Mouse (Mus musculus) frontal cortex, postnatal 10 days (tissue): ENCODE measurements at regions not wholly inside any gene's neighbourhood (a gene's known extent, or its start where the extent isn't known, plus 50 kb on each side); places are given as distances from the start of the nearest gene placed in this dataset.

Experiments used
- DNase-seq, 2 experiments: peaks; one replicate each; pipeline ENCODE4 v3.0.0; 2022; ENCODE audit warnings: low spot score in 2 of 2, mixed read lengths in 1 of 2

DNA sequence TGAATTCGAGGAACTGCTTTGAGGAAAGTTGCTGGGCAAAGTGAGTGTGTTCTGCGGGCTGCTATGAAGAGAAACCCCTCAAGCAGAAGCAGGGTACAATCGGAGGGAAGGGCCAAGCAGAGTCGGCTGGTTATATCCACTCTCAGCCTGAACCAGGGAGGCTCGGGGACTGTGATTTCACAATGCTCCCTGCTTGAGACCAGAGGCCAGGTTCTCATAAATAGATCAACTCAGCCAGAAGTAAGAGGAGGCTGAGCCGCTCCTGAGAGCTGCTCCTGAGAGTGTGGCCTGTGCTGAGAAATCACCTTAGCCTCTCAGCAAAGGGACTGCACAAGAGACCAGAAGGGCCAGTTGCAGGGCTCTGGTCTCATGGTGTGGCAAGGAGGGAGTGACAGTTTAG lies 149.6 kb downstream of the Tfap2c start:
- DNase-seq = no peak

DNA sequence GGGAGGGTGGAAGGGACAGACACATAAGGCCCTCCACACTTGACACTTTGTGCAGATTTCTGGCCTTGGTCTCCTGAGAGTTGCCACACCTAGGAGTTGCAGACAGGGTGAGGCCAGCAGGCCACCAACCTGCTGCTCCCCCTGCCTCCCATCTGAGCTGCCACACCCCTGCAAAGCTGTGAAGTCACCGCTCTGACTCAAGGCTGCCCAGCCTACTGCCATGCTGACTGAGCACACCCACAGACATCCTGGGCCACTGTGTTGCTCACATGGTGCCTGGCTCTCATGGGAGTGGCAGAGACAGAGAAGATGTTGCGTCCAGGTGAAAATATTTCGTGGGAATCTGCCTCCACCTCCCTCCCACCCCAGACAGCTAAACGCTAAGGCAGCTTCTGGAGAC lies 150.3 kb downstream of the Tfap2c start:
- no peak for DNase-seq

DNA sequence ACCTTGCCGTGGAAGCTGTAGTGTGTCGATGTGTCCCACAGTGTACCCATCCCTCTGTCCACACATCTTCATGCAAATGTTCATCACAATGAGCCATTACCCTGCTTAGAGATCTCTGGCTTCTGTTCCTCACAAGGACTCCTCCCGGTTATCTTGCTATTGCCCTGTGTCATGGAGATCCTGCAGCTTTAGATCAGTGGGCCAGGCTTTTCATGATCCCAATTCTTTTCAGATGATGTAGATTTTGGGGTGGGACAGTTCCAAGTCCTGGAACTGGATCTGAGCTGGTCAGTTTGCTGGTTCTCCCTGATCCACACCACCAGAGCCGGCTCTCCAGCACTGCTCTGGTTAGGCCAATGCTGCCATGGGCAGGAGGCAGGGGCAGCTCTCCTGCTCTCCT lies 161.2 kb downstream of the Tfap2c start:
- no peak for DNase-seq

DNA sequence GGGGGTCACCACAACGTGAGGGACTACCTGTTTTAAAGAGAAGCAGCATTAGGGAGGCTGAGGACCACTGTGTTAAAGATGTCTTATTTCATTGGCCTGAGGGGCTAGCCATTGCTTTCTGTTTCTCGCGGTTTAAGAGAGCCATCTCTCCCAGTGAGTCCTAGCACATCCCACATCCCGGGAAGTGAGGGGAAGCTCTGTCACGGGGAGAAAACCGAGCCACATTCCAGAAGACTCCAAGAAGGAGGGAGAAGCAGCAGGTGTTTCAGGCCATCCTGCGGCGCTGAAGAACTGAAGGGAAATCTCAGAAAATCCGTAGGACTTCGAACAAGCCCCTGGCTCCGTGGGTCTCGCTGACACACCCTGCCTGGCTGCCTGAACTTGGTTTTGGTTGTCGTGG lies 177.3 kb downstream of the Tfap2c start:
- DNase-seq = no peak

DNA sequence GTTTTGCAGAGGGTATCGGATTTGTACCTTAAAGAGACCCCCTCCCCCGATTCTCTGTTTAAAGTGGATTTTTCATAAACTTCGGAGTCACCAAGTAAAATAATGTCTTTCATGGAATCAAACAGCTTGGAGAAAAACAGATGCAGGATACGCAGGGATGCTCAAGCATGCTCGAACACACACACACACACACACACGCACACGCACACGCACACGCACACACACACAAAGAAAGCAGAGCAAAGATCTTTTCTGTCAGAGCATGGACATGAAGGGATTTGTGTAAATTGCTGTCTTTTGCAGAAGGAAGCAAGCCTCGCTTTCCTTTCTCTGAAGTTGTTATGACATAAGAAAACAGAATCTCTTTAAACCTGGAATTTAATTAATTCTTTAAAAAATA lies 178.2 kb downstream of the Tfap2c start:
- DNase-seq = no peak

DNA sequence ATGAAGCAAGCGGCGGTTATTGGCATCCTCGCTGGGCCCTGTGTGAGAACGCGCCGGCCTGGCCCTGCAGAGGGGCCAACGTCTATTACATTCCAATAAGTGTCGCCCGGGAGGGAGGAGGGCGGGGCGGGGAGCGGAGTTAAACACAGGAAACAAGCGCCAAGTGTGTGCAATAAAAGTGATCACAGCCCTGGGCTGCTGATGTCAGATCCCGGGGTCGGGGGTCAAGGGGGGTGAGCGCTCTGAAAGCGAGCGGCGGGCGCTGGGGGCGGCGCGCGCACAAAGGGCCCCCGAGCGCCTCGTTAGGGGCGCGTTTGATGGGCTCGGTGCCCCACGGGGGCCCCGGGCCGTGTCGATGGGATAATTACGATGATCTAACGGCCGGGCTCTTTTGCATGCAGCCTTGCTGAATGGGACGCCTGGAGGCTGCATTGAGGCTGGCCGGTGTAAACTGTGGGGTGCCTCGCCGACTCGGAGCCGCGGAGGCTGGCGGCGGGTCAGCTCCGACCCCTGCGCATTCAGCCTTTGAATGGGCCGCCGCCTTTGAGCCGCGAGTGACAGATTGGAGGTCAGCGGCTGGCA lies 178.9 kb downstream of the Tfap2c start:
- peak; percentile 9 to 14 for DNase-seq

DNA sequence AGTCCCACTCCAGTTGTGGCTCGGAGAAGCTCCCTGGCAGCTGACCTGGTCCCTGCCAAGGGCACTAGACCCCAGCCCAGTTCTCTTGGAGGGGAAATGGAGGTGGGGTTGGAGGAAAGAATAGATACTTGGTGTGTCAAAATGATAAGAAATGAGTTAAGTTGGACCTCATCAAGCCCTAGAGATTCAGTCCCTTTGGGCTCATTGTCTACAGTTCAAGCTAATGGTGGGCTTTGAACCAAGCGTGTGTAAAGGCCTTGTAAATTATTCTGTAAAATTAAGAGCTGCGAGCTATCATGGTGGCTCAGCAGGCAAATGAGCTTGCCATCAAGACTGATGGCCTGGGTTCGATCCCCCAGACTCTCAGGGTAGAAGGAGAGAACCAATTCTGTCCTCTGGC lies 179.8 kb downstream of the Tfap2c start:
- no peak for DNase-seq

DNA sequence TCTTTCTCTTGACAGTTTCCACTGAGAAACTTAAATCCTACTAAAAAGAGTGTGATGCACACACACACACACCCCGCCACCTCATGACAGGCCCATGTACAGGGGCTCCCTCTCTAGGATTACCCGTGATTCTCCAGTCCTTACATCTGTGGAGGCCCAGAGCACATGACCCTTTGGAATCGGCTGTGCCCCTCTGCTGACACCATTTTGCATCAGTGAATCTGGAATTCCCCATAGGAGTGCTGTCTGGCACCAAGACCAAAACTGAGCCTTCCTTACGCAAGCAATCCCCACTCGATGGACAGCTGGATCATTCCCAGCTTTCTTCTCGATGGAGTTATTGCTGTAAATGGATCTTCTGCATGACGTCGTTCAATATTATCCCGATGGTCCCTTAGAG lies 180.3 kb downstream of the Tfap2c start:
- DNase-seq = no peak

DNA sequence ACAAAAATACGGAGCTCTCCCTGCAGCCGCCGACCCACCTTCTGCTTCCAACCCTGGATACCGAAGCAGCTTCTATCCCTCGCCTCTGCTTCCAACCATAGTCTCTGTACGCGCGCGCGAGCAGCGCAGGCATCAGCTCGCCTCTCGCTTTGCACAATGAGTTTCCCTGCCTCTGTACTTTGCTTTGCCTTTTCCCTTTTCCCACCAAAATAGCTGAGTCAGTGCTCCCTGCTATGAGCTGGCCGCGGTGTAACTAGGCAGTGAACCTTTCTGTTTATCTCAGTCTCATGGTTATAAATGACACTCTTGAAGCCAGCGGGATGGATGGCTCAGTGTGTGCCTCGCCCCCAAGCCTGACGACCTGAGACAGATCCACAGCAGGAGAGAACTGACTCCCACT lies 182.0 kb downstream of the Tfap2c start:
- DNase-seq = no peak

DNA sequence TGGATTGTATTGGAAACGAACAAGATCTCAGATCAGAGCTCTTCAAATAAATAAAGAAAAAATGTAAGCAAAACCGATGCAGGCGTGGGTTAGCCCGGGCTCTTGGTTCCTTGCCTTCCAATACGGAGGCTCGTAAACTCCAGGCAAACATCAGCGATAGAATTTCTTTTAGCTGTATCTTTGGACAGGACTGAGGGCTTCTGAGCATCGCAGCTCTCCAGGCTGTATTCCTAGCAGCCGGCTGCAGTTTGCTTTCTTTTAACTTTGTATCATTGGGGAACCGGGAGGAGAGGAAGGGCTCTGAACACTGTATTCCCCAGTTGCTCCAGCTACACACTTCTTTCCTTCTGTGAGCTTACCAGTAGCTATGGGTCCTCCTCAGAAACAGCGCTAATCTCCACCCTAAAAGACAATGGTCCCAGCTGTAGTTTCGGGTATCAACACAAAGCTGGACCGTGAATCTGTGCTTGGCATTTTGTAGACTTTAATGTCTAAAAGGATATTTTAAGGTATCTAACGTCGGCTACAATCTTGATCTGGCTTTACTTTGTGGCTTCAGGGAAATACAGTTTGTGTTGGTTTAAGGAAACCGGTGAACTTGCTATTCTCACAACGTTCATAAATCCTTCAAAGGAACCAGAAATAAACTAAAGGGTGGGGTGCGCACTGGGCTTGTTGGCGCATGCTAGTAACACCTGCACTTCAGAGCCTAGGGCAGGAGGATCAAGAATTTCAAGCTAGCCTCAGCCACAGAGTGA lies 183.2 kb downstream of the Tfap2c start:
- no peak for DNase-seq

DNA sequence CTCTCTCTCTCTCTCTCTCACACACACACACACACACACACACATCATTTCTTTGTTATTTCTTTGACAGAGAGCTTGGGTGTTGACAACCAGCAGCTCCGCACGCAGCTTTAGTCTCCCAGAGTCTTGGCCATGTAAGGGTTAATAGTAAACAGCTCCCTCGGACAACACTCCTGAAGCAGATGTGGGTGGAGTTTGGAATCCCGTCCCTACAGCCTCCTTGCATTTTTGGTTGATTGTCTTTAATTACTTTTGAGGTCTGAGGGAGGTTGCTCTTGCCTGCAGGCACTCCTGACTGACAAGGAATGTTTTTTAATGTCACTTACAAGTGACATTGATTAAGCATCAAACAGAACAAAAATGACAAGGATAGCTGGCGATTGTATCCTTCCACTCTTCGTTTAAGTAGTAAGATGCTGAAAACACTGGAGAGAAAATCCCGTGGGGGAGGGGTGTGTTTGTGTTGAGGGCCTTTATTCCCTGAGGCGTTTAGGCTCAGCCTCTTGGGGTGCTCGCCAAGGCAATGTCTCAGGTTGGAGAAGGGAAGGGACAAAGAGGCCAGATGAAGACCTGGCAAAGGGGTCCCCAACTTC lies 184.1 kb downstream of the Tfap2c start:
- DNase-seq = no peak

DNA sequence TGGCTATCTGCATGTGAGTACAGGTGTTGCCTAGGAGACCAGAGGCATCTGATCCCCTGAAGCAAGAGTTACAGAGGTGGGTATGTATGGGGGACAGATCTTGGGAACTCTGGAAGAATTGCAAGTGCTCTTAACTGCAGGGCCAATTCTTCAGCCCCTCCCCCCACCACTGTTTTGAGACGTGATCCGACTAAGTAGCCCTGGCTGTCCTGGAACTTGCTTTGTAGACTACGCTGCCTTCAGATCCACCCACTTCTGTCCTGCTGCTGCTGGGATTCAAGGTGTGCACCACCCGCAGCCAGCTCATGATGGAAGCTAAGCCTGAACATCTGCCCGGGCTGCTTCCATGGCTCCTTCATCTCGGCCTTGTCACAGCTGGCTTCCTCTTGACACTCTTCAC lies 186.2 kb downstream of the Tfap2c start:
- no peak for DNase-seq

DNA sequence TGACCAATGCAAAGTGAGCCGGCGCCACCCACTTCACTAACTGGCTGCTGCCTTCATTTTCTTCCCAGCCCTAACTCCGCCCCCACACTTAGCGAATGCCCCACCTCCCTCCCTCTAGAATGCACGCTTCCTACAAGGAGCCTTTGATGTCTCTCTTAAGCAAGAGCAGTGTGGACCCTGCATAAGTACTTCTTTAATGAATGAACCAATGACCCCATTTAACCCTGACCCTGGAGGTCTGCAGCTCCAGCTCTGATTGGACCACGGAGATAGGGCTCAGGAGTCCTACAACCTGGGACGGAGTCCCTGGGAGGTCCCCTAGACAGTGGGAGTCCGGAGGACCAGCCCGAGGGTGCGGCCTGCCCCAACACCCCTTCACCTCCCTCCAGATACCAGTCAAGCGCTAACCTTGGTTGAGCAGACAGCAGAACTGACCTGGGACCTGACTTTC lies 189.7 kb downstream of the Tfap2c start:
- no peak for DNase-seq

DNA sequence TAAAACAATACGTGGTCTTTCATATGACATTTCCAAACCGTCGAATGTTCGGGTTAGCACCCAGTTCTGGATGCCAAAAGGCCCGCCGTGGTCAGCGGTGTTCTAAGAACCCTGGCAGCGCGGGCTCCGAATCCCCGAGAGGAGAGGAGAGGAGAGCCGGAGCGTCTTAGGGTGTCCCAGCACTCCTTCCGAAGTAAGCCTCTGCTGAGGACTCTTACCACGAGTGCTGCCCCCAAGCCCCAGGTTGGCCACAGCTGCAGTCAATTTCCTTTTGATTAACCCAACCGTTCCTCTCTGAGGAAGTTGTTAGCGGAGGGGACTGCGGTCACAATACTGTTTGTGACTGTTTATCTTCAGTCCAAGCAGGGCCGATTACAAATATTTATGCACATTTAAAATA lies 190.1 kb downstream of the Tfap2c start:
- no peak for DNase-seq

DNA sequence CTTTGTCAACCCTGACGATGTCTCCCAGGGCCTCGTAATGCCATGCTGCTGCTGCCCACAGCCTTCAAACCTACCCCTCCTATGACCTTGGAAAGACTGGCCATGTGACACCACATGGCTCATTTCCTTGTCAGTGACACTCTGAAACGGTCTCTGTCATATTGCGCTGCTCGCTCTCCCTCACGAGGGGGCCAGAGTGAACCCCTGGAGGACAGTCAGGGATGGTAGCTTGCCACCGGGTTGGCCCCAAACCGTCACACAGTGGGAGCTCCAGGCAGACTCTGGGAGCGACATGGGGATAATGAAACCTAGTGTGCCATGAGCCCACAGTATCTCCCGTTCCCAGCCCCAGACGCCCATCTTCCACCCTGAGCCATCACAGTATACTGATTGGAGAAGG lies 188.8 kb downstream of the Bmp7 start:
- DNase-seq = no peak

DNA sequence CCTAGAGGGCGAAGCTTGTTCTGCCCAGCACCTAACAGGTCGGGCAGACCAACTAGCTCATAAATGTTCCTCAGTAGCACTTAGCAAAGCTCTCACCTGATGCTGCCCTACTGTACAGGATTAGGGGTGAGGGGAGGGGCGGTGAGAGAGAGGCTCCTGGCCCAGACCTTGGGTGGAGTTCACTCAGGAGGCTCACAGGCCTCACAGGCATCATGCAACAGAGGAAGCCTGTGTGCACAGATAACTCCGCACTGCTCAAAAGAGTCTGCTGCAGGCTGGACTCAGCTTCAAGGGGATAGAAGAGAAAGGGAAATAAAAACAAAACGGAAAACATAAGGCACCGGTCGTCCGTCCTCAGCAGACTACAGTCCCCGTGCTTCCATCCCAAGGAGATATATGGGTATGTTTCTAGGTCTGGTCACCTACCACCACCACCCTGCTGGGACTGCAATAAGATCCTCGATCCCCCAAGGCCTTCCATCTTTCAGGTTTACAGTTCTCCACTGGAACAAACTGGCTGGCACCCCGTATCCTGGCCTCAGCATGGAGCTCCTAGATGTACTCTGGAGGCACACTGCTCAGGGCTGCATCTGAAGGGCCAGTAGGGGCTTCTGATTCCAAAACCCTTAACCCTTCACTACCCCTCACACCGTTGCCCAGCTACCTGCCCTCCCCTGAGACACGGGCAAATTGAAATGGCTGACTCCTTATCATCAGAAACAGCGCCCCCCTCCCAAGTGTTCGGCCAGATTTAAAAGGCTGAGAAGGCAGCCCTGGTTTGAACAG lies 184.2 kb downstream of the Bmp7 start:
- no peak for DNase-seq

DNA sequence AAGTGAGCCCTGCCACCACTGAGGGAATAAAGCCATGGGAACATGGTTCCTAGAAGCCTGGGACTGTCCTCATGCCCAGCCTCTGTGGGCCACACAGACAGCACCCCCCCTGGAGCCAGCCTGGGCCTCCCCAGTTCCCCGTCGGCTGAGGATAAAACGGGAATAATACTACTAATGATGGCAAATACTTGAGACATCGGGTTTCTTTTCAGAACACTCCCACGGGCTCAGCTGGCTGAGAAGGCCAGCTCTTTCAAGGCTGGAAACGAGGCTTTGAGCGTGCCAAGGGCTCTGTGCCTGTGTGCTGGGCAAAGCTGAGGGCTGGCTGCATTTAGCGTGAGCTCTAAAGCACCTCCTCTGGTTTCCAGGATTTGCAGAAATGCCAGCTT lies 183.7 kb downstream of the Bmp7 start:
- peak; percentile 39 to 47 for DNase-seq

DNA sequence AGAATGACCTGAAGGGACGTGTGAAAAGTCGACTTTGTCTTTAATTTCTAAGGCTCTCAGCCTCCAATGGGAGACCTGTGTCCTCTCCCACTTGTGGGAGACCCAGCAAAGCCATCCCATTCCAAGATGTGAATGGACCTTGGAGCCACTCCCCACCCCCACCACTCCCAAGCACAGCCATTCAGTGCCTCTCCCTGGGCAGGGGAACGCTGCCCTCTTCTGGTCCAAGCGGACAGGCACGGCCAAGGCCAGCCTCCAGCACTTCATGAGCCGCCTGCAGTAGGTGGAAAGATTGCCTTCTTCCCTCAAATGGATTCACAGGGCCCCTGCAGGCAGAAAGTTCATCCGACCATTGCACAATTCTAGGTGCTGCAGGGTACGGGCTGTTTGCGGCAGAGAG lies 181.6 kb downstream of the Bmp7 start:
- peak in 1 of 2 experiments; percentile 60 for DNase-seq

DNA sequence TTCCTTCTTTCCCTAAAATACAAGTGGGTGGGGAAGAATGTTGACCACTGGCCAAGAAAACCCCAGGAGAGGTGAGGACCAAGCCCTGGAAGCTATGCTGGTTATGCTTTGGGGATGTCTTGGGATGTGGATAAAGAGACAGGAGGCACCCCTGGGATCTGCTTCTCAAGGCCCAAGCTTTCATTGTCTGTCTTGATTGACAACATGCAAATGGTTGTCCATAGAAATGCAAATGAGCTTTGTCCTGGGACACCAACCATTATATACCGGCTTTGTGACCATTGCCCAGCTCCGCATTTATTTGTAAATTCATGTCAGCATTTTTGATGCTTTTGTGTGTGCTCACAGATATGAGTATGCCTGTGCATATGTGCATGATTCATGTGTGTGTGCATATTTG lies 174.9 kb downstream of the Bmp7 start:
- DNase-seq = no peak

DNA sequence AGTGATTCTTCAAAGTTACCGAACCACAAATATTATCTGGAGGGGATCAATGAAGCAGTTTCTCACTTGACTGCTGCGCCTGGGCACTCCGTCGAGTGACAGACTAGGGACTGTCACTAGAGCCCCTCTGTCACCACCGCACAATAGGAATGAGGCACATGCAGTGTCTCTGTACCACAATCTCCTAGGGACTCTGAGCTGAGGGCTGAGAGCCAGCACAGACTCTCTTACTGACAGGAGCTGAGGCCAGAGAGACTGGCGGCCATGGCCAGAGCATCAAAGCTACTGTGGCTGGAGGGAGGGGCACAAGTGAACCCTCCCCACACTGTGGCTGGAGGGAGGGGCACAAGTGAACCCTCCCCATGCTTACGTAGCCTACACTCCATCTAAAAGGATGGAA lies 173.7 kb downstream of the Bmp7 start:
- no peak for DNase-seq

DNA sequence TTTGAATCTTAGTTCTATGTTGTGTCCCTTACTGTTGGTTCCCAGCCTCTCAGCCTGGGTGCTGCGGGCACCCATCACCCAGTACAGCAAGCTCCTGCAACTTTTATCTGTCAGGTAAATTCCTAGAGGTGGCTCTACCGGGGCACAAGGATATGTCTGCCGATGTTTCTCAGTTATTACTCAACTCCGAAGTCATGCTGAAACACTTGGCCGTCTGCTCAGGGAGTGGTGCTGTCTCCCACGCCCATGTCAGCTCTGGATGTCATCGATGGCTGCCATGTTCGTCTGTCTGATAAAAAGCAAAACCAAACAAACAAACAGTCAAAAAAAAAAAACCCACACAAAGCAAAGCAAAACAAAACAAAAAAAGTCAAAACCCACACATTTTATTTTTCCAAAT lies 171.4 kb downstream of the Bmp7 start:
- no peak for DNase-seq

DNA sequence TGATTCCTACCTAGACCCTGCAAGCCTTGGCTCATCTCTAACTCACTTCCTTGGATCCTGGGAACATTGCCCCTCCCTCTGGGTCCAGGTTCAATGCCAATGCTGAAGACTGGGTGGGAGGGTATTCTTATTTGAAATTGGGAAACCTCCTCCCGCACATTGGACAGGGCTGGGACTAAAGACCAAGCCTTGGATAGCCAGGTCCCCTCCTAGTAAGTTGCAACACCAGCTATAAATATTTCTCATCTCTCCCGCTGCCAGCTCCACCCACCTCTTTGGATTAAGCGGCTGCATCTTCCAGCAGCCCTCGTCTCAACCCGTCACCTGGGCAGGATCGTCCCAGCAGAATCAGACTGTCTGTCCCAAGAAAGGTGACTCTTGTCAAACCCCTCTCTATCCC lies 170.1 kb downstream of the Bmp7 start:
- no peak for DNase-seq

DNA sequence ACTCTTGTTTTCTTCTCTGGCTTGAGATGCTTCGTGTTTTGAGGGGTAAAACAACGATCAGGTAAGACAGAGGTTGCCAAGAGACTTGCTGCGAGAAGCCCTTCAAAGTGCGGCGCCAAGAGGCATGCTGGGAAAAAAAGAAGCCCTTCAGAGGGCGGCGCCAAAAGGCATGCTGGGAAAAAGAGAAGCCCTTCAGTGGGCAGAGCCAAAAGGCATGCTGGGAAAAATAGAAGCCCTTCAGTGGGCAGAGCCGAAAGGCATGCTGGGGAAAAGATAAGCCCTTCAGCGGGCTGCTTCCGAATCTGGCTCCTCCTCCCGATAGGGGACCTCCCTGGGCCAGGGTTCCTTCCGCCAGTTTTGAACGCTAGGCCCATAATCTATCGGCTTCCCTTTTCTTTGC lies 169.5 kb downstream of the Bmp7 start:
- DNase-seq = no peak
